Mouse (Mus musculus): ENCODE results near the gene Adamts18. TPM values are rescaled to one million over a fixed set of nuclear protein-coding genes. Genes with fewer than 3 reads are reported as not detected.
A peak's percentile ranks its signal among the peaks of the same experiment; 100 is the strongest.

The Adamts18 gene
- total RNA-seq (2021): 1 to 10 TPM; 1.5 to 1.7 TPM

GRCm38 (mm10) chr8:113848653-113849135 is at the start of gene Adamts18:
Gene Adamts18, minus strand, starts transcription at chr8:113848738.
- peak in 1 of 2 experiments; percentile 43 for DNase-seq

GRCm38 (mm10) chr8:113896446-113896845 is 47.9 kb upstream of the Adamts18 start:
- DNase-seq: no peak

GRCm38 (mm10) chr8:113891376-113891775 is 42.8 kb upstream of the Adamts18 start:
- DNase-seq: no peak

GRCm38 (mm10) chr8:113886509-113886908 is 38.0 kb upstream of the Adamts18 start:
- no peak for DNase-seq

- DNase-seq: no peak
Observed at GRCm38 (mm10) chr8:113885101-113885500, 36.6 kb upstream of the Adamts18 start.

GRCm38 (mm10) chr8:113883994-113884393 is 35.5 kb upstream of the Adamts18 start:
- DNase-seq: no peak

- DNase-seq: no peak
Observed at GRCm38 (mm10) chr8:113882558-113882957, 34.0 kb upstream of the Adamts18 start.

GRCm38 (mm10) chr8:113878411-113879006 is 30.0 kb upstream of the Adamts18 start:
- no peak for DNase-seq

GRCm38 (mm10) chr8:113873446-113874120 is 25.0 kb upstream of the Adamts18 start:
- DNase-seq: peak; percentile 83 to 84

- DNase-seq: no peak
Observed at GRCm38 (mm10) chr8:113872436-113872835, 23.9 kb upstream of the Adamts18 start.

- DNase-seq: no peak
Observed at GRCm38 (mm10) chr8:113866530-113866929, 18.0 kb upstream of the Adamts18 start.

GRCm38 (mm10) chr8:113865326-113866093 is 17.0 kb upstream of the Adamts18 start:
- DNase-seq: no peak

- no peak for DNase-seq
Observed at GRCm38 (mm10) chr8:113859890-113860683, 11.5 kb upstream of the Adamts18 start.

- no peak for DNase-seq
Observed at GRCm38 (mm10) chr8:113858801-113859200, 10.3 kb upstream of the Adamts18 start.

- no peak for DNase-seq
Observed at GRCm38 (mm10) chr8:113854622-113855293, 6.2 kb upstream of the Adamts18 start.

- no peak for DNase-seq
Observed at GRCm38 (mm10) chr8:113853714-113854113, 5.2 kb upstream of the Adamts18 start.

GRCm38 (mm10) chr8:113851655-113852054 is 3.1 kb upstream of the Adamts18 start:
- no peak for DNase-seq

- no peak for DNase-seq
Observed at GRCm38 (mm10) chr8:113848081-113848652, 371 bp downstream of the Adamts18 start.

GRCm38 (mm10) chr8:113847606-113848080 is 895 bp downstream of the Adamts18 start:
- DNase-seq: no peak

- DNase-seq: no peak
Observed at GRCm38 (mm10) chr8:113846669-113847068, 1.9 kb downstream of the Adamts18 start.

GRCm38 (mm10) chr8:113844801-113845301 is 3.7 kb downstream of the Adamts18 start:
- no peak for DNase-seq
